Comparison of ENCODE assay signal across 10 mouse cellular contexts in genomic region chr11:83815628-83816027, GRCm38 (mm10). TPM values are rescaled to one million over a fixed set of nuclear protein-coding genes. Genes with fewer than 3 reads are reported as not detected.
DNase-seq lines count a peak whose midpoint lies in the region; ATAC-seq and TF ChIP-seq lines count a peak whose summit lies in the region.
"Had no signal": no experiment of that assay in that cellular context is flagged by ENCODE, and none has a peak within 500 bp of the region (broad histone marks: within the 10 kb centered on the region; RNA-seq: fewer than 3 reads in every experiment).

No protein-coding gene starts in this region.

- no peak for ATAC-seq in hindbrain, embryonic 11.5 days (ENCODE audit: low FRiP score)
- no peak for ATAC-seq in hindbrain, embryonic 16.5 days

- no peak overlapping the region for H3K4me2 ChIP-seq in hindbrain, embryonic 11.5 days (replicated peaks; ENCODE audit: low read depth, low read length)
- H3K4me2 ChIP-seq in hindbrain, embryonic 16.5 days (ENCODE audit: low read length), result no peak overlapping the region
- H3K4me2 ChIP-seq: embryonic facial prominence, embryonic 15.5 days had no signal

- no peak overlapping the region for H3K9ac ChIP-seq in hindbrain, embryonic 11.5 days (ENCODE audit: low read depth, low read length)
- H3K9ac ChIP-seq in hindbrain, embryonic 16.5 days (ENCODE audit: low read depth, low read length), result no peak overlapping the region
- H3K9ac ChIP-seq in ES-E14 (ENCODE audit: insufficient read depth, low read depth, low read length, poor library complexity, severe bottlenecking), result no peak overlapping the region
- H3K9ac ChIP-seq: embryonic facial prominence, embryonic 15.5 days had no signal

- 11% methylated on average over 9 of the region's 9 CpGs for WGBS in hindbrain, embryonic 11.5 days
- 10% methylated on average over 9 of the region's 9 CpGs for WGBS in hindbrain, embryonic 16.5 days

- no peak overlapping the region for H3K27ac ChIP-seq in hindbrain, embryonic 11.5 days (ENCODE audit: low read depth, low read length)
- H3K27ac ChIP-seq in hindbrain, embryonic 16.5 days (ENCODE audit: low read depth, low read length), result no peak overlapping the region
- H3K27ac ChIP-seq in ES-E14 (ENCODE audit: insufficient read depth, low read depth, low read length, poor library complexity, severe bottlenecking), result no peak overlapping the region
- H3K27ac ChIP-seq: embryonic facial prominence, embryonic 15.5 days had no signal

- no peaks in the 10 kb centered on the region for H3K4me1 ChIP-seq in hindbrain, embryonic 11.5 days (replicated peaks; ENCODE audit: control insufficient read depth, insufficient read depth, low read length)
- no peaks in the 10 kb centered on the region for H3K4me1 ChIP-seq in hindbrain, embryonic 16.5 days (ENCODE audit: control insufficient read depth, insufficient read depth, low read depth, low read length)
- H3K4me1 ChIP-seq in ES-E14 (ENCODE audit: control insufficient read depth in 2 of 2, insufficient read depth in 2 of 2, low read length in 2 of 2, poor library complexity in 1 of 2), result peaks cover 0 to 5% of the 10 kb centered on the region in 2 experiments; a peak in 1 of 4 replicates
- H3K4me1 ChIP-seq: embryonic facial prominence, embryonic 15.5 days had no signal

- no peak overlapping the region for H3K4me3 ChIP-seq in hindbrain, embryonic 11.5 days (ENCODE audit: low read depth, low read length)
- no peak overlapping the region for H3K4me3 ChIP-seq in hindbrain, embryonic 16.5 days (ENCODE audit: low read length)
- H3K4me3 ChIP-seq in ES-E14 (ENCODE audit: insufficient read depth in 1 of 2, low read depth in 1 of 2, low read length in 2 of 2, poor library complexity in 1 of 2, severe bottlenecking in 1 of 2), result no peak overlapping the region
- H3K4me3 ChIP-seq: embryonic facial prominence, embryonic 15.5 days; megakaryocyte, embryonic 14.5 days had no signal

- H3K36me3 ChIP-seq in hindbrain, embryonic 11.5 days (ENCODE audit: control insufficient read depth, insufficient read depth, low read length), result no peaks in the 10 kb centered on the region
- no peaks in the 10 kb centered on the region for H3K36me3 ChIP-seq in hindbrain, embryonic 16.5 days (ENCODE audit: control insufficient read depth, insufficient read depth, low read length)
- no peaks in the 10 kb centered on the region for H3K36me3 ChIP-seq in ES-E14 (ENCODE audit: control insufficient read depth, insufficient read depth, low read length, poor library complexity, severe bottlenecking)
- H3K36me3 ChIP-seq: embryonic facial prominence, embryonic 15.5 days had no signal

- H3K9me3 ChIP-seq in hindbrain, embryonic 11.5 days (ENCODE audit: control insufficient read depth, low read length), result no peaks in the 10 kb centered on the region
- H3K9me3 ChIP-seq in hindbrain, embryonic 16.5 days (ENCODE audit: control insufficient read depth, low read length), result no peaks in the 10 kb centered on the region
- H3K9me3 ChIP-seq in ES-E14 (ENCODE audit: control insufficient read depth, insufficient read depth, low read depth, low read length), result no peaks in the 10 kb centered on the region
- H3K9me3 ChIP-seq: embryonic facial prominence, embryonic 15.5 days; megakaryocyte, embryonic 14.5 days had no signal

- in situ Hi-C loops in ES-E14 (cut with MboI; ENCODE audit: low sequenced_read_pairs in 2 of 2, unreplicated experiment in 2 of 2), result loop anchor here in 1 of 2 experiments (10.0 kb wide), 1 partner anchor 109 kb away; no protein-coding TSS in a partner anchor

- H3K27me3 ChIP-seq in hindbrain, embryonic 11.5 days (ENCODE audit: control insufficient read depth, insufficient read depth, low read length), result no peaks in the 10 kb centered on the region
- H3K27me3 ChIP-seq in hindbrain, embryonic 16.5 days (replicated peaks; ENCODE audit: control insufficient read depth, insufficient read depth, low read length), result no peaks in the 10 kb centered on the region
- H3K27me3 ChIP-seq: embryonic facial prominence, embryonic 15.5 days had no signal

- DNase-seq in hindbrain, embryonic 11.5 days (ENCODE audit: low spot score), result peak; percentile 78
- DNase-seq in ES-E14 (ENCODE audit: low read depth, low spot score), result peak; percentile 69
- DNase-seq in c-Kit-positive CD71-negative TER-119-negative erythroid progenitor cells, embryonic 14.5 days (ENCODE audit: low read depth), result peak; percentile 51
- peak; percentile 31 to 44 for DNase-seq in frontal cortex, postnatal 25 days (ENCODE audit: low spot score in 2 of 2)
- DNase-seq in layer of hippocampus, adult 9-10 months (ENCODE audit: low spot score), result peak; percentile 45
- peak; percentile 44 to 70 for DNase-seq in lung, postnatal 4 days
- DNase-seq in testis, postnatal 14 days (ENCODE audit: low spot score), result peak; percentile 59

TF ChIP-seq in ES-E14, 5 proteins besides CTCF, POLR2A, EP300 and RAD21:
- TF ChIP-seq ZC3H11A (IDR thresholded peaks at IDR 0.05; ENCODE audit: borderline replicate concordance, low read depth, low read length) (peak; percentile 36; the same call in 1 of the 2 replicates), ZNF384 (IDR thresholded peaks at IDR 0.05; ENCODE audit: low read depth, low read length) (peak; percentile 81), CHD2 (IDR thresholded peaks at IDR 0.05; ENCODE audit: low read depth, low read length) (no peak)

RNA-seq across cellular contexts. Expression of gene Hnf1b, which starts 34.2 kb away (rescaled TPM):
- 0.32 TPM in 1 of 2 replicates, not detected in the other for polyA plus RNA-seq in hindbrain, embryonic 11.5 days (2014; fragmentation: Nextera tagmentation; extraction: Ambion mirVana)
- polyA plus RNA-seq in hindbrain, embryonic 16.5 days (2015; fragmentation: Nextera tagmentation; extraction: Ambion mirVana), result 0.25 and 0.33 TPM in 2 replicates
- total RNA-seq in ES-E14 (2012; rRNA removed), result 0.16 and 0.40 TPM in 2 replicates
- polyA plus RNA-seq: embryonic facial prominence, embryonic 15.5 days had no signal
